15 mouse cellular contexts compared by ENCODE assay signal in the genomic region with DNA sequence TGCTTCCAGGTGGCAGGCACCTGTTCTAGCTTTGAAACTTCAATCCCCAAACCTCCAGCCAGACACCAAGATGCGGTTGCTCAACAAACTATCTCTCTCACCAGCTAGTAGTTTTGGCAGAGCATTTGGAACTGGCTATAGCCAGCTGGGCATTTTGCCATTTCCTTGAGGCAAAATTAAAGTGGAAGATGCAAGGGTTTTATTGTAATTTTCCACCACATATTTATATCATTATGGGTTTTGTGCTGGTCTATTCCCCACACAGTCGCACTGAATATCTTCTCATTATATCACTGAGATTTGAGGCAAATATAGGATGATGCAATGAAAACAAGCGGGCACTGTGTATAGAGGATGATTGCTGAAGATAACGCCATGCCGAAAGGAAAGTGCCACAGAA.
DNase-seq lines count a peak whose midpoint lies in the region; TF ChIP-seq lines count a peak whose summit lies in the region.
"Had no signal": no experiment of that assay in that cellular context is flagged by ENCODE, and none has a peak within 500 bp of the region (broad histone marks: within the 10 kb centered on the region; RNA-seq: fewer than 3 reads in every experiment).

No protein-coding gene starts in this region.

- peak overlapping the region; percentile 67; the same call in 1 of the 2 replicates for H3K27ac ChIP-seq in layer of hippocampus, adult 2 months
- H3K27ac ChIP-seq: intestine, embryonic 15.5 days; midbrain, embryonic 10.5 days; neural tube, embryonic 12.5 days; stomach, embryonic 15.5 days had no signal

- peak; percentile 18 for DNase-seq in gastrocnemius, adult 18-20 months (ENCODE audit: low spot score)
- no peak for DNase-seq in gastrocnemius, postnatal 4 days (ENCODE audit: low spot score in 2 of 2)
- peak; percentile 37 to 46 for DNase-seq in layer of hippocampus, adult 2 months (ENCODE audit: low spot score in 2 of 2)
- no peak for DNase-seq in layer of hippocampus, adult 9-10 months (ENCODE audit: low spot score)
- peak; percentile 13 for DNase-seq in right cerebral cortex, postnatal 25 days
- DNase-seq in right cerebral cortex, postnatal 36 days (ENCODE audit: low spot score in 2 of 2): no peak
- peak; percentile 7 for DNase-seq in right cerebral cortex, postnatal 4 days
- DNase-seq in frontal cortex, postnatal 25 days (ENCODE audit: low spot score in 2 of 2): no peak
- DNase-seq: cerebellum, adult 11 months; embryo, embryonic 11 days had no signal

- no peak for TF ChIP-seq CTCF in layer of hippocampus, adult 2 months (conservative IDR thresholded peaks at IDR 0.05)

- H3K4me3 ChIP-seq in layer of hippocampus, adult 2 months: no peak overlapping the region
- H3K4me3 ChIP-seq: heart, embryonic 15.5 days; intestine, embryonic 15.5 days; midbrain, embryonic 10.5 days; neural tube, embryonic 12.5 days; stomach, embryonic 15.5 days had no signal

Comparison
In these comparisons a context has a peak if more than half of its experiments do, and no peak if none do; other contexts are left out.
1. DNase-seq: peak in gastrocnemius, adult 18-20 months (single experiment), layer of hippocampus, adult 2 months (2 of 2), right cerebral cortex, postnatal 25 days (single experiment) and right cerebral cortex, postnatal 4 days (single experiment); none in gastrocnemius, postnatal 4 days (0 of 2), layer of hippocampus, adult 9-10 months (single experiment), right cerebral cortex, postnatal 36 days (0 of 2) and frontal cortex, postnatal 25 days (0 of 2).